Mouse (Mus musculus): ENCODE measurements around the gene Sox6.
A peak's percentile ranks its signal among the peaks of the same experiment; 100 is the strongest.

Sox6 gene

GRCm38 (mm10) chr7:115829260-115829659 is 209.3 kb downstream of the Sox6 start:
- no peak for DNase-seq

- no peak for DNase-seq
Measured at GRCm38 (mm10) chr7:115825295-115825694, 213.3 kb downstream of the Sox6 start.

GRCm38 (mm10) chr7:115824621-115825256 is 213.9 kb downstream of the Sox6 start:
- DNase-seq: peak; percentile 11 to 36

- no peak for DNase-seq
Measured at GRCm38 (mm10) chr7:115819136-115819535, 219.5 kb downstream of the Sox6 start.

GRCm38 (mm10) chr7:115803256-115803655 is 235.3 kb downstream of the Sox6 start:
- no peak for DNase-seq

- DNase-seq: no peak
Measured at GRCm38 (mm10) chr7:115794139-115794858, 244.3 kb downstream of the Sox6 start.

GRCm38 (mm10) chr7:115792841-115793240 is 245.8 kb downstream of the Sox6 start:
- no peak for DNase-seq

- no peak for DNase-seq
Measured at GRCm38 (mm10) chr7:115789116-115789823, 249.3 kb downstream of the Sox6 start.

GRCm38 (mm10) chr7:115783982-115784917 is 254.3 kb downstream of the Sox6 start:
- DNase-seq: peak in 1 of 2 experiments; percentile 13

GRCm38 (mm10) chr7:115780148-115780547 is 258.4 kb downstream of the Sox6 start:
- no peak for DNase-seq

GRCm38 (mm10) chr7:115779544-115779943 is 259.1 kb downstream of the Sox6 start:
- DNase-seq: no peak

- no peak for DNase-seq
Measured at GRCm38 (mm10) chr7:115776736-115777135, 261.9 kb downstream of the Sox6 start.

GRCm38 (mm10) chr7:115776324-115776723 is 262.3 kb downstream of the Sox6 start:
- DNase-seq: no peak

- no peak for DNase-seq
Measured at GRCm38 (mm10) chr7:115766316-115766715, 272.3 kb downstream of the Sox6 start.

GRCm38 (mm10) chr7:115763851-115764250 is 274.7 kb downstream of the Sox6 start:
- DNase-seq: no peak

- no peak for DNase-seq
Measured at GRCm38 (mm10) chr7:115758172-115758571, 280.4 kb downstream of the Sox6 start.

- no peak for DNase-seq
Measured at GRCm38 (mm10) chr7:115755272-115755671, 283.3 kb downstream of the Sox6 start.

- no peak for DNase-seq
Measured at GRCm38 (mm10) chr7:115754216-115754615, 284.4 kb downstream of the Sox6 start.

GRCm38 (mm10) chr7:115752121-115752634 is 286.4 kb downstream of the Sox6 start:
- peak in 1 of 2 experiments; percentile 8 for DNase-seq

GRCm38 (mm10) chr7:115751083-115751482 is 287.5 kb downstream of the Sox6 start:
- no peak for DNase-seq

- DNase-seq: peak; percentile 16 to 30
Measured at GRCm38 (mm10) chr7:115750275-115750825, 288.2 kb downstream of the Sox6 start.

GRCm38 (mm10) chr7:115747541-115747940 is 291.1 kb downstream of the Sox6 start:
- DNase-seq: no peak

All from kidney, postnatal 4 days (tissue).